In the genomic region with DNA sequence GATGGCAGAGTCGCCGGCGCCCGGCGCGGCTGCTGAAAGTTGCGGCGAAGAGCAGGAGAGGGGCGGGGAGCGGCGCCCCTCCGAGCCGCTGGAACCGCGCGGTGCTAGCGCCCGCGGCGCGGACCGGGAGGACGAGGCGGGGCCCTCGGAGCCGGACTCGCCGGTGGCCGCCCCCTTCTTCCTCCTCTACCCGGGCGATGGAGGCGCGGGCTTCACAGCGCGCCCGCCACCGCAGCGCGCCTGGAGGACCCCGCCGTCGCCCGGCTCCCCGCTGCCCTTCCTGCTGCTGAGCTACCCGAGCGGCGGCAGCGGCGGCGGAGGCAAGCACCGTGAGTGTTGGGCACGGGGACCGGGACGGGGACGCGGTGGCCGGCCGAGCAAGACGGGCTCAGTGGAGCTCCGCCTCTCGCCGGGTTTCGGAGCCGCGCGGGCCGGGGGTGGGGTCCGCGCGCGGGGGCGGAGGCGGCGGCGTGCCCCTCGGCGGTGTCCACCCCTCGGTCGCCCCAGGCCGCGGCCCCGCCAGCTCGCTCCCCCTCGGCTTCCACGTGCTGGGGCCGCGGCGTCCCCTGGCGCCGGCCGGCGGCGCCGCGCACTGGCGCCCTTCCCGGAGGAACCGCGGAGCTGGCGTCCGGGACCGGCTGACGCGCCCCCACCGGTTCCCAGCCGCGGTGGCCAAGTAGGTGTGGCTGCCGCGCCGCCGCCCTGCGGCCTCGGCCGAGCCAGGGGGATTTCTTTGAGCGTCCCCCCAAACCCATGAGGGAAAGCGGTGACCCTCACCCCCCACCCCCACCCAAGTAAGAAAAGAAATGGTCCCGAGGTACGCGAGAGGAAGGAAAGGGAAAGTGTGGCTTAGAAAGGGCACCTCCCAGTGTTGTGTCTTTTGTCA, we compare ENCODE assay signal across 7 mouse cellular contexts. TPM values are rescaled to one million over a fixed set of nuclear protein-coding genes. Genes with fewer than 3 reads are reported as not detected.
DNase-seq lines count a peak whose midpoint lies in the region; ATAC-seq and TF ChIP-seq lines count a peak whose summit lies in the region.

No protein-coding gene starts in this region.

- peak overlapping the region; percentile 68 for H3K4me2 ChIP-seq in forebrain, postnatal 0 days (ENCODE audit: low read depth)
- peak overlapping the region; percentile 66 for H3K4me2 ChIP-seq in hindbrain, embryonic 12.5 days (replicated peaks)

- H3K27me3 ChIP-seq in Patski, result no peaks in the 10 kb centered on the region
- H3K27me3 ChIP-seq in forebrain, postnatal 0 days (ENCODE audit: insufficient read depth, low read length), result no peaks in the 10 kb centered on the region
- H3K27me3 ChIP-seq in hindbrain, embryonic 12.5 days, result no peaks in the 10 kb centered on the region

- peak; percentile 64 for ATAC-seq in Patski
- peak; percentile 70 for ATAC-seq in forebrain, postnatal 0 days
- peak; percentile 81 for ATAC-seq in hindbrain, embryonic 12.5 days (ENCODE audit: low FRiP score)
- ATAC-seq in megakaryocyte progenitor cell, adult 5-6 weeks (replicated peaks; ENCODE audit: poor library complexity), result peak; percentile 38

- peak overlapping the region; percentile 72 for H3K9ac ChIP-seq in forebrain, postnatal 0 days
- H3K9ac ChIP-seq in hindbrain, embryonic 12.5 days, result peak overlapping the region; percentile 92

- H3K9me3 ChIP-seq in forebrain, postnatal 0 days (ENCODE audit: low read length), result no peaks in the 10 kb centered on the region
- no peaks in the 10 kb centered on the region for H3K9me3 ChIP-seq in hindbrain, embryonic 12.5 days (replicated peaks)

- 4% methylated on average over 69 of the region's 119 CpGs for WGBS in forebrain, postnatal 0 days
- under 1% methylated on average over 62 of the region's 119 CpGs for WGBS in hindbrain, embryonic 12.5 days

- peak overlapping the region; percentile 84 for H3K4me3 ChIP-seq in forebrain, postnatal 0 days (ENCODE audit: low read depth, low read length)
- peak overlapping the region; percentile 97 for H3K4me3 ChIP-seq in hindbrain, embryonic 12.5 days

- intact Hi-C loops in left cerebral cortex, postnatal 25 days (cut with DNase I), result loop anchor here (2.0 kb wide), 1 partner anchor 17 kb away; no protein-coding TSS in a partner anchor

- 0 out of 2 replicates have a peak, but pooled peaks cover under 1% of the 10 kb centered on the region for H3K36me3 ChIP-seq in forebrain, postnatal 0 days (ENCODE audit: insufficient read depth)
- 0 out of 2 replicates have a peak, but pooled peaks cover under 1% of the 10 kb centered on the region for H3K36me3 ChIP-seq in hindbrain, embryonic 12.5 days

- CTCF ChIA-PET in Patski (lab: Charles Lee), result interaction anchor here (0.6 to 2.2 kb wide), 8 partner anchors 11 to 107 kb away, joined by 3 to 8 read pairs (median 4); a partner anchor contains a TSS

- H3K4me1 ChIP-seq in forebrain, postnatal 0 days (ENCODE audit: insufficient read depth), result peaks cover 6% of the 10 kb centered on the region; the same call in 1 of the 2 replicates
- peaks cover 7% of the 10 kb centered on the region; the same call in 1 of the 2 replicates for H3K4me1 ChIP-seq in hindbrain, embryonic 12.5 days

- peak overlapping the region; percentile 86 for H3K27ac ChIP-seq in forebrain, postnatal 0 days (ENCODE audit: low read depth, low read length)
- H3K27ac ChIP-seq in hindbrain, embryonic 12.5 days, result peak overlapping the region; percentile 93

- POLR2A ChIA-PET in Patski (lab: Charles Lee), result interaction anchor here (0.5 to 4.3 kb wide), 4 partner anchors 11 to 110 kb away, joined by 4 to 23 read pairs (median 4); a partner anchor contains a TSS

- DNase-seq in Patski (ENCODE audit: low read depth, low spot score), result no peak
- peak; percentile 61 for DNase-seq in cerebellum, adult 8-10 months
- peak; percentile 64 for DNase-seq in forebrain, postnatal 0 days
- peak; percentile 47 to 51 for DNase-seq in left cerebral cortex, postnatal 25 days (ENCODE audit: low spot score in 2 of 2)
- peak; percentile 62 for DNase-seq in skeletal muscle tissue, adult 2 months (ENCODE audit: low read depth, low spot score)

- peak; percentile 45 for TF ChIP-seq CTCF in Patski (IDR thresholded peaks at IDR 0.05)
- TF ChIP-seq CTCF in forebrain, postnatal 0 days (IDR thresholded peaks at IDR 0.05; ENCODE audit: low read depth), result 0 out of 2 replicates have a peak, but pooled peaks have one; percentile 2

- in situ Hi-C loops in Patski (cut with MboI; ENCODE audit: low pct_unique_long_range_greater_than_20kb), result loop anchor here (5.0 to 25.0 kb wide), 4 partner anchors 67 to 1753 kb away; a partner anchor contains a TSS

RNA-seq across cellular contexts. Expression of a gene that starts 0.6 kb away (rescaled TPM):
- polyA plus RNA-seq in Patski (2021), result 17.4 TPM
- 291 and 319 TPM in 2 replicates for total RNA-seq in forebrain, postnatal 0 days (2014; rRNA removed)
- polyA plus RNA-seq in forebrain, postnatal 0 days (2015; fragmentation: Nextera tagmentation; extraction: Ambion mirVana), result 133 and 214 TPM in 2 replicates
- polyA plus RNA-seq in hindbrain, embryonic 12.5 days (2016; fragmentation: Nextera tagmentation; extraction: Ambion mirVana), result 229 and 258 TPM in 2 replicates
- total RNA-seq in left cerebral cortex, postnatal 25 days (2021), result 100 to 1,000 TPM; 176 to 178 TPM
- total RNA-seq in megakaryocyte progenitor cell, adult 5-6 weeks (2015), result 6.8 and 7.1 TPM in 2 replicates
- total RNA-seq in megakaryocyte progenitor cell, adult 5-6 weeks (2017), result 13.0 and 18.7 TPM in 2 replicates

RNA-seq across cellular contexts. Expression of a gene that starts 11.1 kb away (rescaled TPM):
- 78.9 TPM for polyA plus RNA-seq in Patski (2021)
- total RNA-seq in forebrain, postnatal 0 days (2014; rRNA removed), result 25.9 and 29.6 TPM in 2 replicates
- 44.6 and 53.9 TPM in 2 replicates for polyA plus RNA-seq in forebrain, postnatal 0 days (2015; fragmentation: Nextera tagmentation; extraction: Ambion mirVana)
- polyA plus RNA-seq in hindbrain, embryonic 12.5 days (2016; fragmentation: Nextera tagmentation; extraction: Ambion mirVana), result 60.9 and 62.7 TPM in 2 replicates
- 10 to 100 TPM; 23.8 to 25.0 TPM for total RNA-seq in left cerebral cortex, postnatal 25 days (2021)
- 87.9 and 92.8 TPM in 2 replicates for total RNA-seq in megakaryocyte progenitor cell, adult 5-6 weeks (2015)
- total RNA-seq in megakaryocyte progenitor cell, adult 5-6 weeks (2017), result 55.1 and 71.4 TPM in 2 replicates

RNA-seq across cellular contexts. Expression of a gene that starts 37.7 kb away (rescaled TPM):
- 0.23 TPM for polyA plus RNA-seq in Patski (2021)
- 0.14 and 0.23 TPM in 2 replicates for total RNA-seq in forebrain, postnatal 0 days (2014; rRNA removed)
- 0.28 and 0.33 TPM in 2 replicates for polyA plus RNA-seq in forebrain, postnatal 0 days (2015; fragmentation: Nextera tagmentation; extraction: Ambion mirVana)
- polyA plus RNA-seq in hindbrain, embryonic 12.5 days (2016; fragmentation: Nextera tagmentation; extraction: Ambion mirVana), result 0.27 and 0.35 TPM in 2 replicates
- under 1 TPM; 0.46 to 0.55 TPM for total RNA-seq in left cerebral cortex, postnatal 25 days (2021)
- 1.5 and 2.3 TPM in 2 replicates for total RNA-seq in megakaryocyte progenitor cell, adult 5-6 weeks (2015)
- total RNA-seq in megakaryocyte progenitor cell, adult 5-6 weeks (2017), result 0.84 and 3.3 TPM in 2 replicates

Comparison
In these comparisons a context has a peak if more than half of its experiments do, and no peak if none do; other contexts are left out.
1. RNA of a gene that starts 0.6 kb away (total RNA-seq): 291 to 319 TPM in forebrain, postnatal 0 days and 176 to 178 TPM in left cerebral cortex, postnatal 25 days; 6.8 to 18.7 TPM in megakaryocyte progenitor cell, adult 5-6 weeks; every median in the first group is over 4 times any median in the second.
2. Peak in every context shown above with its lines, with median percentiles within 50 percentile points of each other: ATAC-seq.